Mouse (Mus musculus): ENCODE data around the gene Hyal2. TPM values are rescaled to one million over a fixed set of nuclear protein-coding genes. Genes with fewer than 3 reads are reported as not detected.
A peak's percentile ranks its signal among the peaks of the same experiment; 100 is the strongest.

Hyal2 gene
- total RNA-seq (2021): 10 to 100 TPM; 39.4 to 47.2 TPM
- long read RNA-seq, experiment 1, transcript Hyal2-201 (4 exons, 1,893 nt): major isoform, 26 of 47 reads
- long read RNA-seq, experiment 1, partial matches to known transcripts: 5 of 47 reads
- long read RNA-seq, experiment 1, other reads (novel, unspliced or antisense): 9 of 47 reads
- long read RNA-seq, experiment 2, transcript Hyal2-206 (1 exons, 2,968 nt): minor isoform, 8 of 60 reads
- long read RNA-seq, experiment 2, transcript Hyal2-201 (4 exons, 1,893 nt): major isoform, 37 of 60 reads
- long read RNA-seq, experiment 2, partial matches to known transcripts: 8 of 60 reads
- long read RNA-seq, experiment 2, other reads (novel, unspliced or antisense): 2 of 60 reads

GRCm38 (mm10) chr9:107567702-107568319, at the start of gene Hyal2:
Gene Hyal2 (plus strand): TSS chr9:107567945.
- no peak for DNase-seq (ENCODE audit: low spot score in 2 of 2)

- no peak for DNase-seq (ENCODE audit: low spot score in 2 of 2)
Observed at GRCm38 (mm10) chr9:107520331-107520730, 47.4 kb upstream of the Hyal2 start.

- no peak for DNase-seq (ENCODE audit: low spot score in 2 of 2)
Observed at GRCm38 (mm10) chr9:107521190-107521589, 46.6 kb upstream of the Hyal2 start.

GRCm38 (mm10) chr9:107521711-107522399, 45.9 kb upstream of the Hyal2 start:
- no peak for DNase-seq (ENCODE audit: low spot score in 2 of 2)

GRCm38 (mm10) chr9:107522400-107522711, 45.4 kb upstream of the Hyal2 start:
- no peak for DNase-seq (ENCODE audit: low spot score in 2 of 2)

- peak; percentile 66 to 73 for DNase-seq (ENCODE audit: low spot score in 2 of 2)
Observed at GRCm38 (mm10) chr9:107526198-107527026, 41.3 kb upstream of the Hyal2 start.

- peak; percentile 70 to 84 for DNase-seq (ENCODE audit: low spot score in 2 of 2)
Observed at GRCm38 (mm10) chr9:107533791-107534407, 33.8 kb upstream of the Hyal2 start, which contains the start of gene Tmem115. Gene Tmem115 (plus strand): TSS chr9:107533945.

GRCm38 (mm10) chr9:107534408-107535202, 33.1 kb upstream of the Hyal2 start:
- DNase-seq (ENCODE audit: low spot score in 2 of 2): no peak

- DNase-seq (ENCODE audit: low spot score in 2 of 2): no peak
Observed at GRCm38 (mm10) chr9:107538231-107538630, 29.5 kb upstream of the Hyal2 start.

- DNase-seq (ENCODE audit: low spot score in 2 of 2): no peak
Observed at GRCm38 (mm10) chr9:107538711-107539110, 29.0 kb upstream of the Hyal2 start.

GRCm38 (mm10) chr9:107539940-107540339, 27.8 kb upstream of the Hyal2 start:
- DNase-seq (ENCODE audit: low spot score in 2 of 2): no peak

- no peak for DNase-seq (ENCODE audit: low spot score in 2 of 2)
Observed at GRCm38 (mm10) chr9:107540420-107540819, 27.3 kb upstream of the Hyal2 start.

- DNase-seq (ENCODE audit: low spot score in 2 of 2): no peak
Observed at GRCm38 (mm10) chr9:107541005-107541404, 26.7 kb upstream of the Hyal2 start.

- peak; percentile 83 to 92 for DNase-seq (ENCODE audit: low spot score in 2 of 2)
Observed at GRCm38 (mm10) chr9:107541474-107542351, 26.0 kb upstream of the Hyal2 start, which contains the start of the genes Cyb561d2 and Nprl2. Gene Cyb561d2 (minus strand): TSS chr9:107542193. Gene Nprl2 (plus strand): TSS chr9:107542226.

- DNase-seq (ENCODE audit: low spot score in 2 of 2): no peak
Observed at GRCm38 (mm10) chr9:107542352-107542686, 25.4 kb upstream of the Hyal2 start.

- no peak for DNase-seq (ENCODE audit: low spot score in 2 of 2)
Observed at GRCm38 (mm10) chr9:107542721-107543120, 25.0 kb upstream of the Hyal2 start.

GRCm38 (mm10) chr9:107543299-107543698, 24.4 kb upstream of the Hyal2 start:
- DNase-seq (ENCODE audit: low spot score in 2 of 2): no peak

GRCm38 (mm10) chr9:107544196-107544700, 23.5 kb upstream of the Hyal2 start:
- no peak for DNase-seq (ENCODE audit: low spot score in 2 of 2)

GRCm38 (mm10) chr9:107544729-107545128, 23.0 kb upstream of the Hyal2 start:
- DNase-seq (ENCODE audit: low spot score in 2 of 2): no peak
